Mouse (Mus musculus) forebrain, embryonic 16.5 days (tissue): ENCODE measurements around the gene Crtac1. TPM values are rescaled to one million over a fixed set of nuclear protein-coding genes. Genes with fewer than 3 reads are reported as not detected.

Experiments
- ATAC-seq: fragments of 200-750 bp; cut with Nextera tagmentation; 2 replicates; pipeline ENCODE4 v1.8.0; 2017; ENCODE audit warnings: mild to moderate bottlenecking, moderate library complexity
- H3K27ac ChIP-seq: fragments of 300-500 bp; sonication (generic); 2 replicates; pipeline ENCODE4 v1.5.1; 2014; ENCODE audit warnings: low read length, control low read depth
- H3K27me3 ChIP-seq: fragments of 300-500 bp; sonication (generic); replicated peaks from 2 replicates; pipeline ENCODE4 v1.6.1; 2014; ENCODE audit warnings: low read length; ENCODE audit not compliant: control insufficient read depth, insufficient read depth
- H3K36me3 ChIP-seq: fragments of 300-500 bp; sonication (generic); 2 replicates; pipeline ENCODE4 v1.6.1; 2014; ENCODE audit not compliant: control insufficient read depth, insufficient read depth
- H3K4me1 ChIP-seq: fragments of 300-500 bp; sonication (generic); replicated peaks from 2 replicates; pipeline ENCODE4 v1.6.1; 2014; ENCODE audit warnings: low read length; ENCODE audit not compliant: control insufficient read depth, insufficient read depth
- H3K4me2 ChIP-seq: fragments of 300-500 bp; sonication (generic); 2 replicates; pipeline ENCODE4 v1.6.1; 2014; ENCODE audit warnings: mild to moderate bottlenecking, low read length, control low read depth
- H3K4me3 ChIP-seq: fragments of 300-500 bp; sonication (generic); replicated peaks from 2 replicates; pipeline ENCODE4 v1.5.1; 2014; ENCODE audit warnings: mild to moderate bottlenecking, low read length, control low read depth
- H3K9ac ChIP-seq: fragments of 300-500 bp; sonication (generic); replicated peaks from 2 replicates; pipeline ENCODE4 v1.6.1; 2014; ENCODE audit warnings: low read depth, low read length, control low read depth
- H3K9me3 ChIP-seq: fragments of 300-500 bp; sonication (generic); 2 replicates; pipeline ENCODE4 v1.6.1; 2016; ENCODE audit warnings: low read length; ENCODE audit not compliant: control insufficient read depth
- WGBS: fragments of 180-500 bp; shearing (Covaris S2); extraction: QIAGEN DNeasy Blood & Tissue Kit; methylation state at CpG from one replicate; pipeline ENCODE4 v1.1.7; 2014; 5-methylcytosine and 5-hydroxymethylcytosine counted together
- microRNA-seq: library from miRNA; unstranded; fragments of <30 nt; microRNA quantifications from one replicate; pipeline ENCODE4, GENCODE M21; 2017
- polyA plus RNA-seq: library from polyadenylated mRNA; unstranded; fragments of >200 nt; fragmentation: Nextera tagmentation; extraction: Ambion mirVana; gene quantifications from 2 replicates; pipeline ENCODE4 v1.2.1, GENCODE M21; 2015

Crtac1 gene
- polyA plus RNA-seq, 1 experiment from 2014 or later, result 24.3 TPM

DNA sequence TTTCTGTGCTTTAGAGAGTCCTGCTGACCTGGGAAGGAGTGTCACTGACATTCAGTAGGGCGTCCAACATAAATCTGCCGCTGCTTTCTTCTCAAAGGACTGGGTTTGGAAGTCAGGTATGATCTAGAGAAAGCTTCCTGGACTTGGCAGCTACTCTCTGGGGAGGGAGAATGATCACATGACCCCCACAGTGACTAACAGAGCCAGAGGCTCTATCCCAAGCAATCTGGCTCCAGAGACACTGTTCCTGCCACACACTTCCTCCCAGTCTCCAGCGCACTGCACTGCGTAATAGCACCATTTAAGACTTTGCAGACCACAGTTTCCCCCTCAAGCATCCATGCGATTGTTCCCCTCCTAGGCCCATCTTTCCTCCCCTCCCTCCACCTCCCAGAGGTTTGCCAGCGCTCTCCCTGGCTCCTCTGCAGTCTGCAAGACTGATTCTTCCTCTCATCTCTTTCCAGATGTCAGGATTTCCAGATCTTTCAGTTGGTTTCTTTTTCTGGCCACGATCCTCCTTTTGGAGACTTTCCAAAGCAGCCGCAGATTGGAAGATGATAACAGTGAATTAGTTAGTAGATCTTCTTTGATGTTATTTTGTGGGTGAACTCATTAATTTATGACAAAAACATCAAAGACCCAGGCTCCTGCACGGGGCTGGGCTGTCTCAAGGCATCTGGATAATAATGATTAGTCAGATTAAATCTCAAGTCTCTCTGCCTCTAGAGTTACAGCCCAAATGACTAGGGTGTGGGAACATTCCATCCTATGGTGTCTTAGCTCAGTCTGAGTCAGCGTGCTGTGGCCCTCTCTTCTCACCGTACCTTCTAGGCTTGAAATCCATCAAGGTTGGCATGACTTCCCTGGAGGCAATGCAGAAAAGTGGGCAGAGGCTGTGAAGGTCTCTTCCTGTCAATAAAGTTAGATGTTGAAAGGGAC lies 181.3 kb downstream of the Crtac1 start:
- no peak overlapping the region for H3K9ac ChIP-seq
- no peaks in the 10 kb centered on the region for H3K9me3 ChIP-seq
- no peak overlapping the region for H3K4me3 ChIP-seq
- no peak overlapping the region for H3K4me2 ChIP-seq
- ATAC-seq, result no peak
- no peaks in the 10 kb centered on the region for H3K36me3 ChIP-seq
- H3K4me1 ChIP-seq, result no peaks in the 10 kb centered on the region; the same call in 1 of the 2 replicates
- 65% methylated on average over 11 of the region's 11 CpGs for WGBS
- no peak overlapping the region for H3K27ac ChIP-seq
- H3K27me3 ChIP-seq, result 0 out of 2 replicates have a peak, but pooled peaks cover 3% of the 10 kb centered on the region

GRCm38 (mm10) chr19:42247519-42247918 lies 184.1 kb downstream of the Crtac1 start, which contains the start of gene Golga7b:
Golga7b (plus strand) TSS chr19:42247574.
- H3K36me3 ChIP-seq, result no peaks in the 10 kb centered on the region
- H3K4me2 ChIP-seq, result no peak within 1 kb of the TSS
- no peaks in the 10 kb centered on the region for H3K27me3 ChIP-seq
- 81% methylated on average over 3 of the region's 3 CpGs for WGBS
- no peaks in the 10 kb centered on the region for H3K9me3 ChIP-seq
- ATAC-seq, result no peak
- H3K27ac ChIP-seq, result no peak within 1 kb of the TSS
- H3K4me3 ChIP-seq, result no peak within 1 kb of the TSS
- no peak within 1 kb of the TSS for H3K9ac ChIP-seq
- no peaks in the 10 kb centered on the region for H3K4me1 ChIP-seq

DNA sequence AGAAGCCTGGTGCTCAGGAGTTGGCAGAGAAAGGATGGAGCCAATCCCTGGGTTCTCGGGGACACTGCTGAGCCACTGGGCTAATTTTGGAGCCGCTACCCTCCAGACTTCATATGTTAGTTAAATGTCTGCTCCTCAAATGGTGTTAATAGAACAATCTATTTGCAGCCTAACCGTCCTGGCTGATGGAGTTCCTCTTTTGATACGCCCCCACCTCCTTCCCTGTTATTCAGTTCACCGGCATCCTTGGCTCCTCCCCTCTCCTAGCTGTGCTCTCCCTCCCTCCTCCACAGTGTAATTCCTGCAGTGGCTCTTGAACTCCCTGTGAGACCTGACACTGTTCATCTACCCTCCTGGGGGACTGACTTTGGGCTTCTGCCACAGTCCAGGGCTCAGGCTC lies 185.0 kb downstream of the Crtac1 start:
- H3K4me2 ChIP-seq, result no peak overlapping the region
- 49% methylated on average over 5 of the region's 5 CpGs for WGBS
- ATAC-seq, result no peak
- no peaks in the 10 kb centered on the region for H3K4me1 ChIP-seq
- no peaks in the 10 kb centered on the region for H3K27me3 ChIP-seq
- H3K36me3 ChIP-seq, result no peaks in the 10 kb centered on the region
- no peak overlapping the region for H3K9ac ChIP-seq
- H3K27ac ChIP-seq, result no peak overlapping the region
- no peak overlapping the region for H3K4me3 ChIP-seq
- no peaks in the 10 kb centered on the region for H3K9me3 ChIP-seq

GRCm38 (mm10) chr19:42243401-42243800 lies 188.2 kb downstream of the Crtac1 start:
- H3K27me3 ChIP-seq, result no peaks in the 10 kb centered on the region
- no peaks in the 10 kb centered on the region for H3K36me3 ChIP-seq
- no peak for ATAC-seq
- no peak overlapping the region for H3K9ac ChIP-seq
- no peaks in the 10 kb centered on the region for H3K9me3 ChIP-seq
- WGBS, result 63% methylated on average over 3 of the region's 3 CpGs
- no peak overlapping the region for H3K4me3 ChIP-seq
- no peak overlapping the region for H3K27ac ChIP-seq
- no peak overlapping the region for H3K4me2 ChIP-seq
- no peaks in the 10 kb centered on the region for H3K4me1 ChIP-seq

DNA sequence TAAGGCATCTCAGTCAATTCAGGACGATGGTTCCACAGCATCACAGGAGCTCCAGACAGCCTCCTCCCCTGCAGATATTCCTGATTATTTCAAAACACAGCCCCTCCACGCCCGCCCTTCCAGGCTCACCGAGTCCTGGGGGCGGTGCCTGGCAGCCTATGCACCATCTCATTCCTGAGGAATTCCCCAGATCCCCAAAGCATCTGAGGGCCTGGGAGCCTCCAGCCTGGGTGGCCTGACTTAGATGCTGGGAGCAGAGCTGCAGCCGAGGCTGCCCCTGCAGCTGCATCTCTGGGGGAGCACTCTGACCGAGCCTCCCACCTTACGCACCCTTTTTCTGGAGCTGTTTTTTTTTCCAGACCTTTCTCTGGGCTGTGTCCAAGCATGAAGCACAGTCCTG lies 190.7 kb downstream of the Crtac1 start:
- Histone ChIP-seq H3K4me1 (peaks cover 9% of the 10 kb centered on the region), H3K9ac (no peak overlapping the region), H3K9me3 (no peaks in the 10 kb centered on the region), H3K27ac (no peak overlapping the region), H3K4me2 (no peak overlapping the region), H3K36me3 (no peaks in the 10 kb centered on the region), H3K4me3 (no peak overlapping the region), H3K27me3 (no peaks in the 10 kb centered on the region)
- ATAC-seq, result no peak
- 53% methylated on average over 8 of the region's 8 CpGs for WGBS

DNA sequence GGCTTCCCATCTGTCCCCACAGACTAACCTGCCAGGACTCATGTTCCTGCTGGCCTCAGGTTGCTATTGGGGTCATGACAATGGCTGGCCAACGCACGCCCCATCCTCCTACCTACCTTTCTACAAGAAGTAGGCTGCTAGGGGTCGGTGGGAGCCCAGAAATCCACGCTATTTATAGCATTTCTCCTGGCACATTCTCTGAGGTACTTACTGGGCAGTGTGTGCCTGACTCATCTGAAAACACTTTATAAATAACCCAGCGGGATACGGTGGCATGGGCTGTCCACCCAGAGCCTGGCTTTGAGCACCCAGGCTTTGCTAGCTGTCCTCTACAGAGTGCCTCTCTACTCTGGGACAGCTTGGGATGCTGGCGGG lies 193.3 kb downstream of the Crtac1 start:
- no peak overlapping the region for H3K9ac ChIP-seq
- no peaks in the 10 kb centered on the region for H3K36me3 ChIP-seq
- no peak overlapping the region for H3K4me2 ChIP-seq
- H3K4me3 ChIP-seq, result no peak overlapping the region
- ATAC-seq, result peak; percentile 23; the same call in 1 of the 2 replicates
- H3K9me3 ChIP-seq, result no peaks in the 10 kb centered on the region
- H3K27me3 ChIP-seq, result no peaks in the 10 kb centered on the region
- 71% methylated on average over 7 of the region's 7 CpGs for WGBS
- no peak overlapping the region for H3K27ac ChIP-seq
- peaks cover 9% of the 10 kb centered on the region for H3K4me1 ChIP-seq

- H3K4me1 ChIP-seq, result peaks cover 9% of the 10 kb centered on the region
- no peak overlapping the region for H3K9ac ChIP-seq
- H3K9me3 ChIP-seq, result no peaks in the 10 kb centered on the region
- no peak overlapping the region for H3K4me2 ChIP-seq
- peak; percentile 54; the same call in 1 of the 2 replicates for ATAC-seq
- 12% methylated on average over 4 of the region's 4 CpGs for WGBS
- no peak overlapping the region for H3K27ac ChIP-seq
- H3K36me3 ChIP-seq, result no peaks in the 10 kb centered on the region
- H3K27me3 ChIP-seq, result no peaks in the 10 kb centered on the region
- no peak overlapping the region for H3K4me3 ChIP-seq
These were observed 193.8 kb downstream of the Crtac1 start for GRCm38 (mm10) chr19:42237602-42238340.

Small RNA genes lying within 50 kb of the gene (microRNA-seq; reads per million reads assigned to microRNA genes)
- gene Gm26339 (not detected), gene Mir3085 (2.1 reads per million, percentile 3 among the genes with 10 or more reads in this experiment)

Other genes starting within 250 kb of the Crtac1 start
- gene Sfrp5, start 229.5 kb downstream of the Crtac1 start, polyA plus RNA-seq, result 1.2 and 1.5 TPM in 2 replicates
- 29.5 and 41.0 TPM in 2 replicates for gene Golga7b, start 184.2 kb downstream of the Crtac1 start, polyA plus RNA-seq
- gene R3hcc1l, start 87.0 kb upstream of the Crtac1 start, polyA plus RNA-seq, result 17.0 and 19.3 TPM in 2 replicates
- 0.12 and 0.13 TPM in 2 replicates for gene Loxl4, start 181.0 kb upstream of the Crtac1 start, polyA plus RNA-seq